Mouse (Mus musculus): ENCODE data around the gene Scimp. TPM values are rescaled to one million over a fixed set of nuclear protein-coding genes. Genes with fewer than 3 reads are reported as not detected.

Scimp gene
- total and polyA plus RNA-seq, 3 experiments: 0.27 to 0.84 (median 0.70) TPM

GRCm38 (mm10) chr11:70808101-70808500 is 4.3 kb downstream of the Scimp start:
- Histone ChIP-seq H3K36me3 (ENCODE audit: control insufficient read depth, insufficient read depth, low read length) (no peaks in the 10 kb centered on the region), H3K27ac (no peak overlapping the region), H3K27me3 (ENCODE audit: control insufficient read depth, insufficient read depth, low read length) (no peaks in the 10 kb centered on the region), H3K4me1 (ENCODE audit: control insufficient read depth, insufficient read depth, low read length) (peaks cover 12% of the 10 kb centered on the region), H3K79me2 (replicated peaks; ENCODE audit: control insufficient read depth, insufficient read depth, low read length) (no peaks in the 10 kb centered on the region), H3K9ac (ENCODE audit: low read depth, low read length) (no peak overlapping the region), H3K4me3 (no peak overlapping the region)
- no peak for DNase-seq
- 38% methylated on average over 3 of the region's 3 CpGs for WGBS
- TF ChIP-seq CTCF (IDR thresholded peaks at IDR 0.05): no peak
- TF ChIP-seq POLR2A (IDR thresholded peaks at IDR 0.05; ENCODE audit: insufficient read depth, low read depth, low read length): no peak
- TF ChIP-seq EP300 (IDR thresholded peaks at IDR 0.05; ENCODE audit: insufficient read depth, low read depth, low read length): no peak
- intact Hi-C loops (cut with DNase I): no loop called here

DNA sequence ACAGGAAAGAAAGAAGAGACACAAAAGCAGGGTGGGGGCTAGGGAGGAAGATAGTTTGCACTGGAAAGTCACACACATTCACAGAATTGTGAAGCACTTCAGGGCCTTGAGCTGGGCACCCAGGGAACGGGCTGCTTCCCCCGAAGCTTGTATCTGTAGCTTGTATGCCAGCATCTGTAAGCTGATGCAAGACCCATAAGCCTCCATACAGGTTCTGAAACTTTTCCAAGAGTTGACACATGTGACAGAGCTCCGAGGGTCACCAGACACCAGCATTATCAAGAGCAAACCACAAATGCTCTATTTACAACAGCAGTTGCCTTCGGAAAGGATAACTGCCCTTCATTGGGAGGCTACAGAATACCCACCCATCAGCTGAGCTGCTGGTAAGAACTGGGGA is 4.8 kb downstream of the Scimp start:
- Histone ChIP-seq H3K36me3 (ENCODE audit: control insufficient read depth, insufficient read depth, low read length) (no peaks in the 10 kb centered on the region), H3K79me2 (replicated peaks; ENCODE audit: control insufficient read depth, insufficient read depth, low read length) (no peaks in the 10 kb centered on the region), H3K4me3 (no peak overlapping the region), H3K27ac (no peak overlapping the region), H3K9ac (ENCODE audit: low read depth, low read length) (no peak overlapping the region), H3K4me1 (ENCODE audit: control insufficient read depth, insufficient read depth, low read length) (peaks cover 14% of the 10 kb centered on the region), H3K27me3 (ENCODE audit: control insufficient read depth, insufficient read depth, low read length) (no peaks in the 10 kb centered on the region)
- TF ChIP-seq POLR2A (IDR thresholded peaks at IDR 0.05; ENCODE audit: insufficient read depth, low read depth, low read length) (no peak), EP300 (IDR thresholded peaks at IDR 0.05; ENCODE audit: insufficient read depth, low read depth, low read length) (no peak), CTCF (IDR thresholded peaks at IDR 0.05) (no peak)
- 74% methylated on average over 4 of the region's 4 CpGs for WGBS
- intact Hi-C loops (cut with DNase I): no loop called here
- DNase-seq: no peak

DNA sequence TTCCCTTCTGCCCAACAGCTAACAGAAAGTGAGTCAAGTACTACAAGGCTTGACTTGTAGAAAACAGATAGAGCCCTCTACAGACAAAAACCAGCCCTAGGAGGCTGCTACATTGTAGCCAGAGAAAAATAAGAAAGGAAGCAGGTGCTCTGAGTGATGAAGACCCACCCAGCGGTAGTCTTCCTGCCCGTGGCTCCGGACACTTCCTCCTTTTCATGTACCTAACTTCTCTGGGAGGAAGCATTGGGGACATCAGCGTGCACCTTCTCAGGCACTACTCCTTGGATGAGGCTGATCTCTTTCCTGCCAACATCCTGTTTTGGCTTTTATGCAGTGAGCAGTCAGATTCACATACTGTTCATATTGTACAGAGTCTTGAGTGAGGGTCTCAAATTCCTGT is 5.7 kb downstream of the Scimp start:
- DNase-seq: peak in 1 of 2 experiments; percentile 24
- no peak overlapping the region for H3K4me3 ChIP-seq
- intact Hi-C loops (cut with DNase I): no loop called here
- H3K36me3 ChIP-seq (ENCODE audit: control insufficient read depth, insufficient read depth, low read length): no peaks in the 10 kb centered on the region
- no peaks in the 10 kb centered on the region for H3K79me2 ChIP-seq (replicated peaks; ENCODE audit: control insufficient read depth, insufficient read depth, low read length)
- H3K27ac ChIP-seq: no peak overlapping the region
- TF ChIP-seq CTCF (IDR thresholded peaks at IDR 0.05): no peak
- H3K9ac ChIP-seq (ENCODE audit: low read depth, low read length): no peak overlapping the region
- no peaks in the 10 kb centered on the region for H3K27me3 ChIP-seq (ENCODE audit: control insufficient read depth, insufficient read depth, low read length)
- 50% methylated on average over 4 of the region's 4 CpGs for WGBS
- H3K4me1 ChIP-seq (ENCODE audit: control insufficient read depth, insufficient read depth, low read length): peaks cover 14% of the 10 kb centered on the region

DNA sequence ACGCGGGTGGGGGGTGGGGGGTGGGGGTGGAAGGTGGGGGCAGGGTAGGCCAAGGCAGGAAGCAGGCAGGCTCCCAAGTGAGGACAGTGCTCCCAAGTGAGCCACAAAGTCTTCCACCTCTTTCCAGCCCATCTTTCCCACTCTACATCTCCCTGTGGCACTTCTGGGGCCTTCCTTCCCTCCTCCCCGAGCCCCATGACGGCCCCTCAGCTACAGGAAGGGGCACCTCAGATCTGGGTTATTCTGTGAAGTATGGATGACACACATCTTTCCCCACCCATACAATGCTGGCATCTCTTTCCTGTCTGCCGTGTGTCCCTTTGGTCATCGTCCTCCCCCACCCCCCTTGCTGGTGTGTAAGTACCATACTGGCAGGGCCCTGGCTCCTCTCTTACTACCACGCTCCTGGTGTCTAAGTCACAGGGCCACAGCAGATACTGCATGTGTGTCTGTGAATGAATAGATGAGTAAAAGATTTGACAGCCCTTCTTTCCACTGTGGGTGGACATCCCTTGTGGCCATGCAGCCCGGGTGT is 6.7 kb downstream of the Scimp start:
- intact Hi-C loops (cut with DNase I): no loop called here
- H3K36me3 ChIP-seq (ENCODE audit: control insufficient read depth, insufficient read depth, low read length): no peaks in the 10 kb centered on the region
- H3K4me1 ChIP-seq (ENCODE audit: control insufficient read depth, insufficient read depth, low read length): peaks cover 14% of the 10 kb centered on the region
- 53% methylated on average over 8 of the region's 8 CpGs for WGBS
- DNase-seq: no peak
- TF ChIP-seq EP300 (IDR thresholded peaks at IDR 0.05; ENCODE audit: insufficient read depth, low read depth, low read length): no peak
- TF ChIP-seq POLR2A (IDR thresholded peaks at IDR 0.05; ENCODE audit: insufficient read depth, low read depth, low read length): no peak
- no peak for TF ChIP-seq CTCF (IDR thresholded peaks at IDR 0.05)
- no peaks in the 10 kb centered on the region for H3K79me2 ChIP-seq (replicated peaks; ENCODE audit: control insufficient read depth, insufficient read depth, low read length)
- H3K9ac ChIP-seq (ENCODE audit: low read depth, low read length): no peak overlapping the region
- no peak overlapping the region for H3K4me3 ChIP-seq
- no peaks in the 10 kb centered on the region for H3K27me3 ChIP-seq (ENCODE audit: control insufficient read depth, insufficient read depth, low read length)
- H3K27ac ChIP-seq: peak overlapping the region; percentile 53

DNA sequence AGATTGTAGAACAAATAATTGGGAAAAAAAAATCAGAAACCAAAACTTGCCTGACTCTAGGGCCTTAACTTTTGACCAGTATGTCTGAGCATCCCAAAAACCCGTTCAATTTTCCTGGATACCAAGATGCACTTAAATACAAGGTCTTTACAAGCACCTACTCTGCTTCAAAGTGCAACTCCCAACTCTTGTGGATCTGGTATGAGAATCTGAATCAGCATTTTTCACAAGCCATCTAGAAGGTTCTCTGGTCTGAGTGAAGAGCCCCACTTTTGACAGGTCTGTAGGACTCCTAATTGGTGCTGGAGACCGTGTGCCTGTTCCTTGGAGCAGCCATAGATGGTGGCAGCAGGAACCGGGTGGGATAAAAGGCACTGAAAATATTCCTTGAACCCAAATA is 8.0 kb downstream of the Scimp start:
- no peaks in the 10 kb centered on the region for H3K36me3 ChIP-seq (ENCODE audit: control insufficient read depth, insufficient read depth, low read length)
- TF ChIP-seq EP300 (IDR thresholded peaks at IDR 0.05; ENCODE audit: insufficient read depth, low read depth, low read length): no peak
- TF ChIP-seq CTCF (IDR thresholded peaks at IDR 0.05): no peak
- no peak for TF ChIP-seq POLR2A (IDR thresholded peaks at IDR 0.05; ENCODE audit: insufficient read depth, low read depth, low read length)
- peaks cover 14% of the 10 kb centered on the region for H3K4me1 ChIP-seq (ENCODE audit: control insufficient read depth, insufficient read depth, low read length)
- no peak for DNase-seq
- no peaks in the 10 kb centered on the region for H3K79me2 ChIP-seq (replicated peaks; ENCODE audit: control insufficient read depth, insufficient read depth, low read length)
- no peak overlapping the region for H3K9ac ChIP-seq (ENCODE audit: low read depth, low read length)
- 82% methylated on average over 3 of the region's 3 CpGs for WGBS
- intact Hi-C loops (cut with DNase I): no loop called here
- H3K4me3 ChIP-seq: no peak overlapping the region
- H3K27me3 ChIP-seq (ENCODE audit: control insufficient read depth, insufficient read depth, low read length): no peaks in the 10 kb centered on the region
- peak overlapping the region; percentile 24 for H3K27ac ChIP-seq

GRCm38 (mm10) chr11:70803711-70804200 is 8.6 kb downstream of the Scimp start:
- TF ChIP-seq EP300 (IDR thresholded peaks at IDR 0.05; ENCODE audit: insufficient read depth, low read depth, low read length) (no peak), POLR2A (IDR thresholded peaks at IDR 0.05; ENCODE audit: insufficient read depth, low read depth, low read length) (no peak), CTCF (IDR thresholded peaks at IDR 0.05) (no peak)
- H3K9ac ChIP-seq (ENCODE audit: low read depth, low read length): no peak overlapping the region
- 46% methylated on average over 6 of the region's 6 CpGs for WGBS
- H3K79me2 ChIP-seq (replicated peaks; ENCODE audit: control insufficient read depth, insufficient read depth, low read length): no peaks in the 10 kb centered on the region
- intact Hi-C loops (cut with DNase I): no loop called here
- peak in 1 of 2 experiments; percentile 24 for DNase-seq
- H3K27me3 ChIP-seq (ENCODE audit: control insufficient read depth, insufficient read depth, low read length): no peaks in the 10 kb centered on the region
- H3K4me1 ChIP-seq (ENCODE audit: control insufficient read depth, insufficient read depth, low read length): peaks cover 14% of the 10 kb centered on the region
- no peaks in the 10 kb centered on the region for H3K36me3 ChIP-seq (ENCODE audit: control insufficient read depth, insufficient read depth, low read length)
- H3K27ac ChIP-seq: peak overlapping the region; percentile 51
- H3K4me3 ChIP-seq: 0 out of 2 replicates have a peak overlapping the region, but pooled peaks have one; percentile 13
